Mouse (Mus musculus) forebrain, postnatal 0 days (tissue): Measurements from ENCODE around the gene Aplp1. TPM values are rescaled to one million over a fixed set of nuclear protein-coding genes. Genes with fewer than 3 reads are reported as not detected.

Experiments used
- ATAC-seq: fragments of 200-750 bp; cut with Nextera tagmentation; 2 replicates; pipeline ENCODE4 v1.8.0; 2017; ENCODE audit warnings: mild to moderate bottlenecking, moderate library complexity
- DNase-seq: peaks from one replicate; pipeline ENCODE4 v3.0.0-alpha.2; 2015
- H3K27ac ChIP-seq: fragments of 300-500 bp; sonication (generic); 2 replicates; pipeline ENCODE4 v1.5.1; 2014; ENCODE audit warnings: low read depth, mild to moderate bottlenecking, antibody characterized with exemption, low read length, moderate library complexity, mixed read lengths
- H3K27me3 ChIP-seq: fragments of 300-500 bp; sonication (generic); 2 replicates; pipeline ENCODE4 v1.6.1; 2014; ENCODE audit warnings: mild to moderate bottlenecking, low read length, mixed read lengths; ENCODE audit not compliant: insufficient read depth
- H3K36me3 ChIP-seq: fragments of 300-500 bp; sonication (generic); 2 replicates; pipeline ENCODE4 v1.6.1; 2014; ENCODE audit warnings: mild to moderate bottlenecking, moderate library complexity; ENCODE audit not compliant: insufficient read depth
- H3K4me1 ChIP-seq: fragments of 300-500 bp; sonication (generic); 2 replicates; pipeline ENCODE4 v1.6.1; 2014; ENCODE audit warnings: antibody characterized with exemption; ENCODE audit not compliant: insufficient read depth
- H3K4me2 ChIP-seq: fragments of 300-500 bp; sonication (generic); 2 replicates; pipeline ENCODE4 v1.6.1; 2014; ENCODE audit warnings: low read depth, mild to moderate bottlenecking, moderate library complexity
- H3K4me3 ChIP-seq: fragments of 300-500 bp; sonication (generic); 2 replicates; pipeline ENCODE4 v1.5.1; 2014; ENCODE audit warnings: low read depth, low read length, mixed read lengths
- H3K9ac ChIP-seq: fragments of 300-500 bp; sonication (generic); 2 replicates; pipeline ENCODE4 v1.6.1; 2014; ENCODE audit warnings: mild to moderate bottlenecking
- H3K9me3 ChIP-seq: fragments of 300-500 bp; sonication (generic); 2 replicates; pipeline ENCODE4 v1.6.1; 2016; ENCODE audit warnings: low read length
- CTCF ChIP-seq: sonication (generic); IDR thresholded peaks from 2 replicates; pipeline ENCODE4 v1.5.1; 2016; ENCODE audit warnings: antibody characterized with exemption, control low read depth, low read depth
- WGBS: fragments of 180-500 bp; shearing (Covaris S2); extraction: QIAGEN DNeasy Blood & Tissue Kit; methylation state at CpG from one replicate; pipeline ENCODE4 v1.1.7; 2014; 5-methylcytosine and 5-hydroxymethylcytosine counted together
- polyA plus RNA-seq: library from polyadenylated mRNA; unstranded; fragments of >200 nt; fragmentation: Nextera tagmentation; extraction: Ambion mirVana; gene quantifications from 2 replicates; pipeline ENCODE4 v1.2.1, GENCODE M21; 2015
- total RNA-seq: library from RNA; depleted of rRNA; stranded (reverse); fragments of >200 nt; gene quantifications from 2 replicates; pipeline ENCODE4 v1.2.3, GENCODE M21; 2014

Aplp1 gene
- total and polyA plus RNA-seq, 2 experiments from 2014 or later, result 834 to 867 TPM

DNA sequence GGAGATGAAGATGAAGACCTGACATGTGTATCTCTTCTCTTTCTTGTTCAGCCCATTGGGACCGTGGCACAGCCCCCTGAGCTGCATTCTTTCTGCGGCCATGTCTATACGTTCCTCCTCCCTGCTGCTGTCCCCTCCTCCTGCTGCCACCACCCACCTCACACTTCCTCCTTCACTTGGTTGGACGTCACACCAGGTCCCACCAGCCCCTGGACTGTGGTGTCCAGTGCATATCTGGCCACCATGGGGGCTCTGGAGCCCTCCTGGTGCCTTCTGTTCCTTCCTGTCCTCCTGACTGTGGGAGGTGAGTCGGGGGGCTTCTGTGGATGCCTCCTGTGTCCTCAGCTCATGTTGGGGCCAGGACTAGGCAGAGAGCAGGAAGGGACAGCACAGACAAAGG lies 31.7 kb downstream of the Aplp1 start, which contains the start of gene Tyrobp:
Tyrobp (plus strand) TSS at position 165 of the 400 bp plus-strand sequence.
- no peak for TF ChIP-seq CTCF
- DNase-seq, result no peak
- H3K4me3 ChIP-seq, result no peak within 1 kb of the TSS
- no peaks in the 10 kb centered on the region for H3K9me3 ChIP-seq
- H3K27ac ChIP-seq, result no peak within 1 kb of the TSS
- H3K27me3 ChIP-seq, result no peaks in the 10 kb centered on the region
- no peak for ATAC-seq
- H3K4me1 ChIP-seq, result no peaks in the 10 kb centered on the region
- H3K36me3 ChIP-seq, result no peaks in the 10 kb centered on the region
- no peak within 1 kb of the TSS for H3K9ac ChIP-seq
- 73% methylated on average over 5 of the region's 5 CpGs for WGBS
- no peak within 1 kb of the TSS for H3K4me2 ChIP-seq

- Histone ChIP-seq H3K36me3 (no peaks in the 10 kb centered on the region), H3K9ac (no peak overlapping the region), H3K4me2 (no peak overlapping the region), H3K27ac (no peak overlapping the region), H3K9me3 (no peaks in the 10 kb centered on the region), H3K4me1 (no peaks in the 10 kb centered on the region), H3K4me3 (no peak overlapping the region), H3K27me3 (no peaks in the 10 kb centered on the region)
- no peak for TF ChIP-seq CTCF
- 58% methylated on average over 4 of the region's 4 CpGs for WGBS
- ATAC-seq, result no peak
- DNase-seq, result no peak
These were observed 32.6 kb downstream of the Aplp1 start for GRCm38 (mm10) chr7:30412735-30413147.

DNA sequence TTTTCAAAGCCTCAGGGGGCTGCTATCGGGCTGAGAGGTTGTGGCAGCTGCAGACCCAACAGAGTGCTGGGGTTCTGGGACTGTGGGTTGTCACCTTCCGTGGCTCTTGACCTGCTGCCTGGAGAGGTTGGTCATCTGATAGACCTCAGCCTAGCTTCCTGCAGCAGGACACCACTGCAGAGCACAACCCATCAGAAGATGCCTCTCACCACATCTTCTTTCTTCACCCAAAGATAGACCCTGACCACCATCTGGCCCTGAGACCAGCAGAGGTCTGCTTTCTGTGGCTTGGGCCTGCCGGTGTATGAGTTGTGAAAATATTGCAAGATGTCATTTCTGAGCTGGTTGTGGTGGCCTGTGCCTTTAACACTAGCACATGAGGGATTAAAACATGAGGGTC lies 34.3 kb downstream of the Aplp1 start:
- no peak overlapping the region for H3K4me2 ChIP-seq
- no peaks in the 10 kb centered on the region for H3K9me3 ChIP-seq
- ATAC-seq (no peak), DNase-seq (no peak)
- H3K9ac ChIP-seq, result no peak overlapping the region
- no peak overlapping the region for H3K4me3 ChIP-seq
- H3K27me3 ChIP-seq, result no peaks in the 10 kb centered on the region
- no peaks in the 10 kb centered on the region for H3K4me1 ChIP-seq
- H3K36me3 ChIP-seq, result no peaks in the 10 kb centered on the region
- WGBS, result 81% methylated on average over 3 of the region's 3 CpGs
- no peak overlapping the region for H3K27ac ChIP-seq
- no peak for TF ChIP-seq CTCF

GRCm38 (mm10) chr7:30409789-30410188 lies 35.5 kb downstream of the Aplp1 start:
- 87% methylated on average over 2 of the region's 2 CpGs for whole genome bisulfite sequencing
- Histone ChIP-seq H3K36me3 (no peaks in the 10 kb centered on the region), H3K27ac (no peak overlapping the region), H3K4me1 (no peaks in the 10 kb centered on the region), H3K4me3 (no peak overlapping the region), H3K9me3 (no peaks in the 10 kb centered on the region), H3K9ac (no peak overlapping the region), H3K4me2 (no peak overlapping the region), H3K27me3 (no peaks in the 10 kb centered on the region)
- no peak for TF ChIP-seq CTCF
- ATAC-seq (no peak), DNase-seq (no peak)

DNA sequence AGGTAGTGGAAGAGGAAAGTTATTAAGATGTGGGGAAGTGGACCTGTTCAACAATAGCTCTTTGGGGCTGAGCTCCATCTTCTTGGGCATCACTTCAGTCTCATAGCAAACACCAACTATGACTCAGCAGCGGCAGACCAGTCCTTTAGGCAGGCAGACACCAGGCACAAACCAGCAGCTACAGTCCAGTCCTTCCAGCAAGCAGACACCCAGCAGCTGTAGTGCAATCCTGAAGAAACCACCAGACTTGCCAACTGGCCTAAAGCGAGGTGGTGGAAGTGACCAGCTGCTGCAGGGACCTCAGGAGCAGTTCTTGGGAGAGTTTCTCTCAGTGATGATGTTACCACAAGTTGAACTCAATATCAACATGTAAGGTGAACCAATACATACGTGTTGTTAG lies 36.7 kb downstream of the Aplp1 start:
- H3K9ac ChIP-seq, result no peak overlapping the region
- no peak for TF ChIP-seq CTCF
- H3K36me3 ChIP-seq, result no peaks in the 10 kb centered on the region
- ATAC-seq (no peak), DNase-seq (no peak)
- no peaks in the 10 kb centered on the region for H3K9me3 ChIP-seq
- 86% methylated on average over 3 of the region's 3 CpGs for WGBS
- no peaks in the 10 kb centered on the region for H3K4me1 ChIP-seq
- no peak overlapping the region for H3K4me2 ChIP-seq
- no peak overlapping the region for H3K27ac ChIP-seq
- H3K27me3 ChIP-seq, result no peaks in the 10 kb centered on the region
- H3K4me3 ChIP-seq, result no peak overlapping the region

- DNase-seq, result no peak
- Histone ChIP-seq H3K27me3 (no peaks in the 10 kb centered on the region), H3K36me3 (no peaks in the 10 kb centered on the region), H3K27ac (no peak overlapping the region), H3K9ac (no peak overlapping the region), H3K9me3 (no peaks in the 10 kb centered on the region), H3K4me1 (no peaks in the 10 kb centered on the region), H3K4me2 (no peak overlapping the region), H3K4me3 (no peak overlapping the region)
- no peak for TF ChIP-seq CTCF
- WGBS, result 70% methylated on average over 4 of the region's 4 CpGs
- ATAC-seq, result no peak
These were observed 43.0 kb downstream of the Aplp1 start for GRCm38 (mm10) chr7:30402343-30402742.

- no peaks in the 10 kb centered on the region for H3K36me3 ChIP-seq
- H3K27me3 ChIP-seq, result no peaks in the 10 kb centered on the region
- ATAC-seq (no peak), DNase-seq (no peak)
- TF ChIP-seq CTCF, result no peak
- H3K4me1 ChIP-seq, result no peaks in the 10 kb centered on the region
- no peak overlapping the region for H3K4me3 ChIP-seq
- H3K4me2 ChIP-seq, result no peak overlapping the region
- H3K27ac ChIP-seq, result no peak overlapping the region
- WGBS, result 59% methylated on average over 7 of the region's 7 CpGs
- H3K9ac ChIP-seq, result no peak overlapping the region
- H3K9me3 ChIP-seq, result no peaks in the 10 kb centered on the region
These were observed 45.7 kb downstream of the Aplp1 start for GRCm38 (mm10) chr7:30399671-30400070.

DNA sequence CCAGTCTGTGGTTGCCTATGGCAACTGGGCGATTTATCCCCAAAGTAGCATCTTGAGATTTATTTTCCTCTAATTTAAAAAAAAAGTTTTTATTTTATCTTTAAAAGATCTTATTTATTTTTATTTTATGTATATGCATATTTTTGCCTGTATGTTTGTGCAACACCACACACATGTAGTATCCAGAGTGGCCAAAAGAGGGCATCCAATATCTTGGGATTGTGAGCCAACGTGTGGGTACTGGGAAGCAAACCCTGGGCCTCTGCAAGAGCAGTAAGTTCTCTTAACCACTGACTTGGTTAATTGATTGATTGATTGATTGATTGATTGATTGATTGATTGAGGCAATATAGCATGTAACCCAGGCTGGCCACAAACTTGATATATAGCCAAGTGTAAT lies 50.5 kb downstream of the Aplp1 start:
- no peaks in the 10 kb centered on the region for H3K9me3 ChIP-seq
- DNase-seq, result no peak
- H3K9ac ChIP-seq, result no peak overlapping the region
- peak; percentile 41 for TF ChIP-seq CTCF
- WGBS, result 24% methylated on average over 2 of the region's 2 CpGs
- no peaks in the 10 kb centered on the region for H3K36me3 ChIP-seq
- no peaks in the 10 kb centered on the region for H3K4me1 ChIP-seq
- H3K4me2 ChIP-seq, result no peak overlapping the region
- H3K27ac ChIP-seq, result no peak overlapping the region
- H3K27me3 ChIP-seq, result no peaks in the 10 kb centered on the region
- no peak overlapping the region for H3K4me3 ChIP-seq
- no peak for ATAC-seq
